Mouse (Mus musculus): Measurements from ENCODE around the gene Rnf38. TPM values are rescaled to one million over a fixed set of nuclear protein-coding genes. Genes with fewer than 3 reads are reported as not detected.

Gene Rnf38
- total RNA-seq (2015): 117 and 142 TPM in 2 replicates
- 34.8 and 47.5 TPM in 2 replicates for total RNA-seq (2017)

GRCm38 (mm10) chr4:44233713-44234003, at the start of gene Rnf38:
Gene Rnf38, minus strand, starts transcription at chr4:44233789.
- no peak for ATAC-seq (replicated peaks; ENCODE audit: poor library complexity)

- peak; percentile 31; the same call in 1 of the 2 replicates for ATAC-seq (replicated peaks; ENCODE audit: poor library complexity)
These were observed 48.1 kb upstream of the Rnf38 start for GRCm38 (mm10) chr4:44281597-44282265.

GRCm38 (mm10) chr4:44271134-44271533, 37.5 kb upstream of the Rnf38 start:
- no peak for ATAC-seq (replicated peaks; ENCODE audit: poor library complexity)

- ATAC-seq (replicated peaks; ENCODE audit: poor library complexity): no peak
These were observed 35.8 kb upstream of the Rnf38 start for GRCm38 (mm10) chr4:44269376-44269817.

GRCm38 (mm10) chr4:44267437-44267836, 33.8 kb upstream of the Rnf38 start:
- ATAC-seq (replicated peaks; ENCODE audit: poor library complexity): no peak

GRCm38 (mm10) chr4:44265500-44265899, 31.9 kb upstream of the Rnf38 start:
- ATAC-seq (replicated peaks; ENCODE audit: poor library complexity): no peak

- peak; percentile 90 for ATAC-seq (replicated peaks; ENCODE audit: poor library complexity)
These were observed 26.7 kb upstream of the Rnf38 start for GRCm38 (mm10) chr4:44260244-44260643.

- no peak for ATAC-seq (replicated peaks; ENCODE audit: poor library complexity)
These were observed 25.5 kb upstream of the Rnf38 start for GRCm38 (mm10) chr4:44259126-44259525.

GRCm38 (mm10) chr4:44254579-44254978, 21.0 kb upstream of the Rnf38 start:
- ATAC-seq (replicated peaks; ENCODE audit: poor library complexity): no peak

- no peak for ATAC-seq (replicated peaks; ENCODE audit: poor library complexity)
These were observed 19.6 kb upstream of the Rnf38 start for GRCm38 (mm10) chr4:44253191-44253590.

- no peak for ATAC-seq (replicated peaks; ENCODE audit: poor library complexity)
These were observed 18.7 kb upstream of the Rnf38 start for GRCm38 (mm10) chr4:44251966-44252916.

GRCm38 (mm10) chr4:44251521-44251920, 17.9 kb upstream of the Rnf38 start:
- ATAC-seq (replicated peaks; ENCODE audit: poor library complexity): no peak

GRCm38 (mm10) chr4:44249705-44250104, 16.1 kb upstream of the Rnf38 start:
- ATAC-seq (replicated peaks; ENCODE audit: poor library complexity): peak; percentile 37; the same call in 1 of the 2 replicates

GRCm38 (mm10) chr4:44247051-44247939, 13.7 kb upstream of the Rnf38 start:
- no peak for ATAC-seq (replicated peaks; ENCODE audit: poor library complexity)

GRCm38 (mm10) chr4:44246285-44246684, 12.7 kb upstream of the Rnf38 start:
- no peak for ATAC-seq (replicated peaks; ENCODE audit: poor library complexity)

- ATAC-seq (replicated peaks; ENCODE audit: poor library complexity): no peak
These were observed 8.0 kb upstream of the Rnf38 start for GRCm38 (mm10) chr4:44241638-44242037.

- ATAC-seq (replicated peaks; ENCODE audit: poor library complexity): no peak
These were observed 2.4 kb upstream of the Rnf38 start for GRCm38 (mm10) chr4:44235946-44236345.

- peak; percentile 86 for ATAC-seq (replicated peaks; ENCODE audit: poor library complexity)
These were observed 646 bp upstream of the Rnf38 start for GRCm38 (mm10) chr4:44234004-44234866.

- ATAC-seq (replicated peaks; ENCODE audit: poor library complexity): 0 out of 2 replicates have a peak, but pooled peaks have one; percentile 19
These were observed 547 bp downstream of the Rnf38 start for GRCm38 (mm10) chr4:44232771-44233712.

Measured in megakaryocyte progenitor cell, adult 5-6 weeks (primary cell).